Mouse (Mus musculus) hindbrain, embryonic 15.5 days (tissue): ENCODE data around the gene Rhox2b. TPM values are rescaled to one million over a fixed set of nuclear protein-coding genes. Genes with fewer than 3 reads are reported as not detected.
"Not testable (repeated sequence)": the region's sequence is repeated elsewhere in the genome, so short reads cannot be mapped to it uniquely, and the experiment has no call there.

Source experiments
- ATAC-seq: fragments of 200-750 bp; cut with Nextera tagmentation; 2 replicates; pipeline ENCODE4 v1.8.0; 2017; ENCODE audit warnings: low read depth, moderate number of reproducible peaks, moderate TSS enrichment; ENCODE audit not compliant: low FRiP score
- H3K27ac ChIP-seq: fragments of 300-500 bp; sonication (generic); replicated peaks from 2 replicates; pipeline ENCODE4 v1.5.1; 2015; ENCODE audit warnings: mild to moderate bottlenecking, inconsistent platforms
- H3K27me3 ChIP-seq: fragments of 300-500 bp; sonication (generic); 2 replicates; pipeline ENCODE4 v1.6.1; 2015; ENCODE audit warnings: control low read depth, inconsistent platforms
- H3K36me3 ChIP-seq: fragments of 300-500 bp; sonication (generic); 2 replicates; pipeline ENCODE4 v1.6.1; 2015; ENCODE audit warnings: control low read depth, inconsistent platforms
- H3K4me1 ChIP-seq: fragments of 300-500 bp; sonication (generic); replicated peaks from 2 replicates; pipeline ENCODE4 v1.6.1; 2015; ENCODE audit warnings: control low read depth, inconsistent platforms
- H3K4me2 ChIP-seq: fragments of 300-500 bp; sonication (generic); 2 replicates; pipeline ENCODE4 v1.6.1; 2015; ENCODE audit warnings: moderate library complexity, mild to moderate bottlenecking, inconsistent platforms
- H3K4me3 ChIP-seq: fragments of 300-500 bp; sonication (generic); 2 replicates; pipeline ENCODE4 v1.5.1; 2015; ENCODE audit warnings: mild to moderate bottlenecking, inconsistent platforms
- H3K9ac ChIP-seq: fragments of 300-500 bp; sonication (generic); 2 replicates; pipeline ENCODE4 v1.6.1; 2015; ENCODE audit warnings: inconsistent platforms
- H3K9me3 ChIP-seq: fragments of 300-500 bp; sonication (generic); 2 replicates; pipeline ENCODE4 v1.6.1; 2016; ENCODE audit warnings: control low read depth, inconsistent platforms
- WGBS: fragments of 180-500 bp; shearing (Covaris S2); methylation state at CpG from one replicate; pipeline ENCODE4 v1.1.7; 2015; 5-methylcytosine and 5-hydroxymethylcytosine counted together
- polyA plus RNA-seq: library from polyadenylated mRNA; unstranded; fragments of >200 nt; fragmentation: Nextera tagmentation; extraction: Ambion mirVana; gene quantifications from 2 replicates; pipeline ENCODE4 v1.2.1, GENCODE M21; 2015

Gene Rhox2b
- not detected in 2 replicates for polyA plus RNA-seq

- H3K4me2 ChIP-seq, H3K9ac ChIP-seq, H3K36me3 ChIP-seq, H3K4me1 ChIP-seq, ATAC-seq, H3K27me3 ChIP-seq, H3K4me3 ChIP-seq, H3K27ac ChIP-seq, H3K9me3 ChIP-seq: not testable (repeated sequence)
- WGBS: no CpG with 5 or more reads among the region's 9 CpGs
These were observed at the start of gene Rhox2b for GRCm38 (mm10) chrX:37411767-37412166. Gene Rhox2b (plus strand): TSS chrX:37412067.

- H3K4me2 ChIP-seq, H3K9ac ChIP-seq, H3K4me1 ChIP-seq, H3K27ac ChIP-seq, H3K9me3 ChIP-seq, H3K4me3 ChIP-seq, ATAC-seq, H3K27me3 ChIP-seq, H3K36me3 ChIP-seq: not testable (repeated sequence)
- WGBS: no CpG with 5 or more reads among the region's 1 CpGs
These were observed 32.1 kb upstream of the Rhox2b start, which contains the start of gene Rhox3a2 for GRCm38 (mm10) chrX:37379728-37380127. Gene Rhox3a2 (plus strand): TSS chrX:37380028.

- not testable (repeated sequence) for H3K36me3 ChIP-seq, H3K27me3 ChIP-seq, H3K4me3 ChIP-seq, H3K9ac ChIP-seq, ATAC-seq, H3K4me1 ChIP-seq, H3K4me2 ChIP-seq, H3K9me3 ChIP-seq, H3K27ac ChIP-seq
- 96% methylated on average over 9 of the region's 16 CpGs for WGBS
These were observed 21.3 kb upstream of the Rhox2b start, which contains the start of gene Rhox4a2 for GRCm38 (mm10) chrX:37390548-37390947. Gene Rhox4a2 (plus strand): TSS chrX:37390848.

- not testable (repeated sequence) for ATAC-seq, H3K27ac ChIP-seq, H3K9ac ChIP-seq, H3K9me3 ChIP-seq, H3K4me2 ChIP-seq, H3K4me1 ChIP-seq, H3K4me3 ChIP-seq, H3K27me3 ChIP-seq, H3K36me3 ChIP-seq
- 87% methylated on average over 14 of the region's 15 CpGs for WGBS
These were observed 20.3 kb downstream of the Rhox2b start, which contains the start of gene Rhox4b for GRCm38 (mm10) chrX:37432194-37432593. Gene Rhox4b (plus strand): TSS chrX:37432494.

GRCm38 (mm10) chrX:37453380-37453779 lies 41.5 kb downstream of the Rhox2b start, which contains the start of gene Rhox2c:
Gene Rhox2c (plus strand): TSS chrX:37453680.
- 99% methylated on average over 7 of the region's 10 CpGs for WGBS
- H3K4me1 ChIP-seq, H3K9ac ChIP-seq, H3K4me2 ChIP-seq, H3K36me3 ChIP-seq, H3K27me3 ChIP-seq, ATAC-seq, H3K4me3 ChIP-seq, H3K27ac ChIP-seq, H3K9me3 ChIP-seq: not testable (repeated sequence)

- not testable (repeated sequence) for H3K36me3 ChIP-seq, H3K4me1 ChIP-seq, H3K4me2 ChIP-seq, H3K9ac ChIP-seq, H3K27me3 ChIP-seq, H3K27ac ChIP-seq, H3K4me3 ChIP-seq, ATAC-seq, H3K9me3 ChIP-seq
- 85% methylated on average over 3 of the region's 4 CpGs for WGBS
These were observed 46.4 kb downstream of the Rhox2b start, which contains the start of gene Rhox3c for GRCm38 (mm10) chrX:37458285-37458684. Gene Rhox3c (plus strand): TSS chrX:37458585.

Other genes starting within 250 kb of the Rhox2b start
- 0.14 and 0.22 TPM in 2 replicates for gene Akap14, start 243.2 kb upstream of the Rhox2b start, polyA plus RNA-seq
- 730 and 823 TPM in 2 replicates for gene Ndufa1, start 220.9 kb upstream of the Rhox2b start, polyA plus RNA-seq
- gene Rnf113a1, start 220.8 kb upstream of the Rhox2b start, polyA plus RNA-seq: 22.8 and 23.3 TPM in 2 replicates
- not detected in 2 replicates for gene Gm9, start 201.0 kb upstream of the Rhox2b start, polyA plus RNA-seq
- gene Rhox1, start 189.8 kb upstream of the Rhox2b start, polyA plus RNA-seq: not detected in 2 replicates
- not detected in 2 replicates for gene Rhox2a, start 167.1 kb upstream of the Rhox2b start, polyA plus RNA-seq
- not detected in 2 replicates for gene Rhox3a, start 162.1 kb upstream of the Rhox2b start, polyA plus RNA-seq
- gene Rhox4a, start 146.7 kb upstream of the Rhox2b start, polyA plus RNA-seq: not detected in 2 replicates
- gene Rhox3a2, start 32.0 kb upstream of the Rhox2b start, polyA plus RNA-seq: not detected in 2 replicates
- gene Rhox4a2, start 21.2 kb upstream of the Rhox2b start, polyA plus RNA-seq: not detected in 2 replicates
- gene Rhox4b, start 20.4 kb downstream of the Rhox2b start, polyA plus RNA-seq: not detected in 2 replicates
- gene Rhox2c, start 41.6 kb downstream of the Rhox2b start, polyA plus RNA-seq: not detected in 2 replicates
- gene Rhox3c, start 46.5 kb downstream of the Rhox2b start, polyA plus RNA-seq: not detected in 2 replicates
- gene Rhox4c, start 68.3 kb downstream of the Rhox2b start, polyA plus RNA-seq: not detected in 2 replicates
- not detected in 2 replicates for gene Rhox2d, start 81.4 kb downstream of the Rhox2b start, polyA plus RNA-seq
- gene Rhox4d, start 102.3 kb downstream of the Rhox2b start, polyA plus RNA-seq: not detected in 2 replicates
- not detected in 2 replicates for gene Rhox2e, start 118.4 kb downstream of the Rhox2b start, polyA plus RNA-seq
- not detected in 2 replicates for gene Rhox3e, start 130.0 kb downstream of the Rhox2b start, polyA plus RNA-seq
- not detected in 2 replicates for gene Rhox4e, start 145.3 kb downstream of the Rhox2b start, polyA plus RNA-seq
- gene Rhox2f, start 159.3 kb downstream of the Rhox2b start, polyA plus RNA-seq: not detected in 2 replicates
- gene Rhox3f, start 168.9 kb downstream of the Rhox2b start, polyA plus RNA-seq: not detected in 2 replicates
- not detected in 2 replicates for gene Rhox4f, start 195.6 kb downstream of the Rhox2b start, polyA plus RNA-seq
- not detected in 2 replicates for gene Rhox3g, start 216.5 kb downstream of the Rhox2b start, polyA plus RNA-seq
- not detected in 2 replicates for gene Rhox2g, start 231.4 kb downstream of the Rhox2b start, polyA plus RNA-seq
- not detected in 2 replicates for gene Rhox4g, start 239.3 kb downstream of the Rhox2b start, polyA plus RNA-seq